Mouse (Mus musculus) spleen, adult 2 months (tissue): Measurements from ENCODE around the gene Wdr75. TPM values are rescaled to one million over a fixed set of nuclear protein-coding genes. Genes with fewer than 3 reads are reported as not detected.

Experiments
- DNase-seq, 2 experiments: peaks; one replicate each; pipeline versions ENCODE4 v3.0.0 to v3.0.0-alpha.2; 2012 to 2021; ENCODE audit warnings: low spot score in 2 of 2, low read depth in 1 of 2
- H3K27ac ChIP-seq: fragments of 200-500 bp; 2 replicates; pipeline ENCODE4 v1.5.1; 2012; ENCODE audit warnings: low read length, inconsistent platforms; ENCODE audit not compliant: insufficient read depth
- H3K27me3 ChIP-seq: fragments of 200-500 bp; 2 replicates; pipeline ENCODE4 v1.6.1; 2012; ENCODE audit warnings: mild to moderate bottlenecking, moderate library complexity, low read length, inconsistent platforms; ENCODE audit not compliant: control insufficient read depth, insufficient read depth
- H3K36me3 ChIP-seq: fragments of 200-500 bp; 2 replicates; pipeline ENCODE4 v1.6.1; 2012; ENCODE audit warnings: mild to moderate bottlenecking, low read length, inconsistent platforms; ENCODE audit not compliant: control insufficient read depth, insufficient read depth
- H3K4me1 ChIP-seq: fragments of 200-500 bp; 2 replicates; pipeline ENCODE4 v1.6.1; 2011; ENCODE audit warnings: inconsistent platforms; ENCODE audit not compliant: control insufficient read depth, insufficient read depth, insufficient read length
- H3K4me3 ChIP-seq: fragments of 200-500 bp; 2 replicates; pipeline ENCODE4 v1.5.1; 2011; ENCODE audit warnings: mild to moderate bottlenecking, inconsistent platforms; ENCODE audit not compliant: insufficient read depth, insufficient read length; ENCODE audit errors: extremely low read depth
- CTCF ChIP-seq: fragments of 200-500 bp; IDR thresholded peaks from 2 replicates; pipeline ENCODE4 v1.5.1; 2011; ENCODE audit warnings: mild to moderate bottlenecking, inconsistent platforms; ENCODE audit not compliant: insufficient read depth, insufficient read length, insufficient replicate concordance; ENCODE audit errors: extremely low read depth
- POLR2A ChIP-seq: fragments of 200-500 bp; IDR thresholded peaks from 2 replicates; pipeline ENCODE4 v1.6.1; 2011; ENCODE audit warnings: low read depth, low read length, inconsistent platforms
- WGBS: fragments of 180-500 bp; shearing (Covaris S2); methylation state at CpG from one replicate; pipeline ENCODE4 v1.1.7; 2018; 5-methylcytosine and 5-hydroxymethylcytosine counted together
- polyA plus RNA-seq: library from polyadenylated mRNA; depleted of rRNA; stranded (reverse); fragments of >200 nt; gene quantifications from 2 replicates; pipeline ENCODE4 v1.2.3, GENCODE M21; 2012

Gene Wdr75
- polyA plus RNA-seq, 1 experiment: 37.8 TPM

GRCm38 (mm10) chr1:45765678-45766077, 29.3 kb upstream of the Wdr75 start:
- no peaks in the 10 kb centered on the region for H3K36me3 ChIP-seq
- DNase-seq: no peak
- no peaks in the 10 kb centered on the region for H3K27me3 ChIP-seq
- H3K4me1 ChIP-seq: no peaks in the 10 kb centered on the region
- H3K4me3 ChIP-seq: no peak overlapping the region
- 79% methylated on average over 4 of the region's 4 CpGs for WGBS
- H3K27ac ChIP-seq: no peak overlapping the region
- TF ChIP-seq CTCF: no peak
- no peak for TF ChIP-seq POLR2A

DNA sequence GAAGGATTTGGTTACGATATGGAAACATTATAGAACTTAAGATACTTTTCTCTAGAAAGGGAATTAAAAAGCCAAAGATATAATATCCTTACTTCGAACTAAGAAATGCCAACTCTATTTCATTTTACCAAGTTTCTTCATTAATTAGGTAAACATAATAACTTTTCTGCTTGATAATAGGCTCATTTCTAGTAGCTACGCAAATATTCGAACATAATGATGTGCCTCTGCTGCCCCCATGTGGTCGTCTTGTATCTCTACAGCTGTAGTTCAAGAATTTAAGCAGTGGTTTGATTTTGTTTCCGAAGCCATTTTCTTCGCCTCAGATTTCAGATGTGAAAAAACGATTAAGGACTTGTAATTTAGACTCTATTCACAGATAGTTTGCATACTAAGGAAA, 28.8 kb upstream of the Wdr75 start:
- TF ChIP-seq CTCF (no peak; the same call in 1 of the 2 replicates), POLR2A (no peak)
- Histone ChIP-seq H3K27me3 (no peaks in the 10 kb centered on the region), H3K27ac (no peak overlapping the region), H3K36me3 (no peaks in the 10 kb centered on the region), H3K4me3 (no peak overlapping the region), H3K4me1 (no peaks in the 10 kb centered on the region)
- peak; percentile 2 to 29 for DNase-seq
- WGBS: 26% methylated on average over 8 of the region's 8 CpGs

- Histone ChIP-seq H3K4me3 (no peak overlapping the region), H3K36me3 (no peaks in the 10 kb centered on the region)
- 70% methylated on average over 5 of the region's 5 CpGs for WGBS
Observed at GRCm38 (mm10) chr1:45767533-45767932, 27.4 kb upstream of the Wdr75 start.

GRCm38 (mm10) chr1:45769321-45769720, 25.6 kb upstream of the Wdr75 start:
- no peak for DNase-seq
- no peak overlapping the region for H3K4me3 ChIP-seq
- 95% methylated on average over 13 of the region's 13 CpGs for WGBS
- no peaks in the 10 kb centered on the region for H3K27me3 ChIP-seq
- no peaks in the 10 kb centered on the region for H3K36me3 ChIP-seq
- no peak for TF ChIP-seq POLR2A
- H3K27ac ChIP-seq: no peak overlapping the region
- no peaks in the 10 kb centered on the region for H3K4me1 ChIP-seq

More at GRCm38 (mm10) chr1:45767533-45767932, 27.4 kb upstream of the Wdr75 start:
- H3K27me3 ChIP-seq: no peaks in the 10 kb centered on the region
- H3K27ac ChIP-seq: no peak overlapping the region
- H3K4me1 ChIP-seq: no peaks in the 10 kb centered on the region
- TF ChIP-seq POLR2A (no peak), CTCF (no peak)
- no peak for DNase-seq

DNA sequence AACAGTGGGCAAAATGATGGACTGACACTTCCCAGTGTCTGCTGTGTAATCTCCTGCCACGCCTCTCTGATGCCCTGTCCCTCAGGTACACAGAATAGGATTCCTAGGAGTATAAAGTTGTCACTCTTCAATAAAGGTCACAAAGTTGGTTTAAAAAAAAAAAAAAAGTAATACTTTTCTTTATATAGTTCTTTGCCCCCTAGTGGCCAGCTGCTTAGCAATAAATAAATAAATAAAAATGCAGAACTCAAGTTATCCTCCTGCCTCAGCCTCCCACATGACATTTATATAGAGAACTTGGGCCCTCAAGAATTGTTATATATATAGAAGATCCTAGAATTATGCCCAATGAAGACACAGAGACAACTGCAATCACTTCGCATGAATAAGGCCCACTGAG, 24.9 kb upstream of the Wdr75 start:
- no peaks in the 10 kb centered on the region for H3K36me3 ChIP-seq
- H3K4me3 ChIP-seq: no peak overlapping the region
- H3K4me1 ChIP-seq: no peaks in the 10 kb centered on the region
- no peak for DNase-seq
- 91% methylated on average over 2 of the region's 2 CpGs for WGBS
- no peak overlapping the region for H3K27ac ChIP-seq
- no peak for TF ChIP-seq POLR2A
- no peak for TF ChIP-seq CTCF
- no peaks in the 10 kb centered on the region for H3K27me3 ChIP-seq

- TF ChIP-seq CTCF (no peak), POLR2A (no peak)
- no peaks in the 10 kb centered on the region for H3K36me3 ChIP-seq
- DNase-seq: no peak
- H3K27ac ChIP-seq: no peak overlapping the region
- H3K4me1 ChIP-seq: no peaks in the 10 kb centered on the region
- H3K27me3 ChIP-seq: no peaks in the 10 kb centered on the region
- 70% methylated on average over 4 of the region's 4 CpGs for WGBS
- no peak overlapping the region for H3K4me3 ChIP-seq
Observed at GRCm38 (mm10) chr1:45780606-45781288, 14.2 kb upstream of the Wdr75 start.

DNA sequence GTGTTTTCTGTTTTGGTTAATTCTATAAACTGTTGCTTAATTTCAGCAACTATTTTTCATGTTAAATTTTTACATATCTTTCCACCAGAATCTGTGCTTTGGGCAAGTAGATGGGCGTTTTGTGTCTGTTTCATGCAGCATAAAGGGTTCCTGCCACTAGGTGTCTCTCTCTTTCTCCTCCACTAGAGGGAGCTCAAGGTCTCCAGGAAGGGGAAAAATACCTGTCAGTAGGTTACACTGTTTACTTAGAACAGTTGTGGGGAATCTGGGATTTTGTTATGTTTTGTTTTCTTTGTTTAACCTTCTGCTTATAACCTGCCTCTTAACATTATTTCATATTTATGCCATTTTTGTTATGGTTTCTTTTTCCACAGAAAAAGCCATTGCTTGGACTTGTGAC, 21.9 kb downstream of the Wdr75 start:
- 30% methylated on average over 1 of the region's 1 CpGs for WGBS
- Histone ChIP-seq H3K27me3 (no peaks in the 10 kb centered on the region), H3K27ac (no peak overlapping the region), H3K4me3 (no peak overlapping the region), H3K4me1 (no peaks in the 10 kb centered on the region), H3K36me3 (peaks cover 31% of the 10 kb centered on the region)
- TF ChIP-seq CTCF: peak; percentile 32; the same call in 1 of the 2 replicates
- no peak for TF ChIP-seq POLR2A
- DNase-seq: peak; percentile 6 to 28
